Mouse (Mus musculus): ENCODE measurements around the gene Larp1. TPM values are rescaled to one million over a fixed set of nuclear protein-coding genes. Genes with fewer than 3 reads are reported as not detected.

Larp1 gene
- polyA plus RNA-seq, 1 experiment = 21.8 TPM

- Histone ChIP-seq H3K4me1 (ENCODE audit: control insufficient read depth, insufficient read depth, insufficient read length, low read length) (peaks cover 9% of the 10 kb centered on the region), H3K4me3 (ENCODE audit: insufficient read depth, low read depth, low read length) (peak overlapping the region; percentile 38), H3K27ac (replicated peaks; ENCODE audit: low read depth, low read length) (0 out of 2 replicates have a peak overlapping the region, but pooled peaks have one; percentile 30)
Observed at GRCm38 (mm10) chr11:58010930-58011329, 2.1 kb downstream of the Larp1 start.

DNA sequence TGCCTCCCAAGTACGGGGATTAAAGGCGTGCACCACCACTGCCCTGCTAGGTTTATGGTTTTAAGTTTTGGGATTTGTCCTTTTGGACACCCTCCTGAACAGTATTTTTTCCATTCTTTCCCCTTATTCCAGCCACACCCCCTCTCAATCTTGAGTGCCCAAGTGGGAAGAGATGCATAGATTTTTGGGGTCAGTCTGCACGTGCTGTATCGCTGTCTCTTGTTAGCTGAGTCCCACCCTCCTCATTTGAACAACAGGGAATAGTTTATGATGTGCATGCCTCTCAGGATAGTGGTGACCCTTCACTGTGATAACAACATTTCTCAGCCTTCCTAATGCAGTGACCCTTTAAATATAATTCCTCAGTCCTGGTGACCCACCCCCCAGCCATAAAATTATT lies 2.9 kb downstream of the Larp1 start:
- peaks cover 17% of the 10 kb centered on the region for H3K4me1 ChIP-seq (ENCODE audit: control insufficient read depth, insufficient read depth, insufficient read length, low read length)
- H3K27ac ChIP-seq (replicated peaks; ENCODE audit: low read depth, low read length) = no peak overlapping the region
- H3K4me3 ChIP-seq (ENCODE audit: insufficient read depth, low read depth, low read length) = no peak overlapping the region

GRCm38 (mm10) chr11:58012674-58013073 lies 3.8 kb downstream of the Larp1 start:
- Histone ChIP-seq H3K4me1 (ENCODE audit: control insufficient read depth, insufficient read depth, insufficient read length, low read length) (peaks cover 25% of the 10 kb centered on the region), H3K27ac (replicated peaks; ENCODE audit: low read depth, low read length) (no peak overlapping the region), H3K4me3 (ENCODE audit: insufficient read depth, low read depth, low read length) (no peak overlapping the region)

GRCm38 (mm10) chr11:58013100-58013499 lies 4.2 kb downstream of the Larp1 start:
- H3K27ac ChIP-seq (replicated peaks; ENCODE audit: low read depth, low read length) = no peak overlapping the region
- H3K4me1 ChIP-seq (ENCODE audit: control insufficient read depth, insufficient read depth, insufficient read length, low read length) = peaks cover 29% of the 10 kb centered on the region
- H3K4me3 ChIP-seq (ENCODE audit: insufficient read depth, low read depth, low read length) = no peak overlapping the region

DNA sequence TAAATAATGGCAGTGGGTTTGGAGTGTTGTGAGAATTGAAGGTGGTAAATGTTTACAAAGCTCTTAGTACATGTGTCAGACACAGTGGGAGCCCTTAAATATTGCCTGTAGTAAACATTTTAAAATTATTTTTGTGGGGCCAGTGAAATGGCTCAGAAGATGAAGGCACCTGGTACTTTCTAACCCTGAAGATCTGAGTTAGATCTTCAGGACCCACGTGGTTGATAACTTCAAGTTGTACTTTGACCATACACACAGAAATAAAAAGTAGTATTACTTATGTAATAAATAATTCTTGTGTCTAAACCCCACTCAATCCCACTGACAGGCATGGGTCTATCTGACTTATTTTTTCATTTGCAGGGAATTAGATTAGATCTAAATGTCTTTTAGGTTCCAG lies 5.7 kb downstream of the Larp1 start:
- H3K4me3 ChIP-seq (ENCODE audit: insufficient read depth, low read depth, low read length) = no peak overlapping the region
- peaks cover 34% of the 10 kb centered on the region for H3K4me1 ChIP-seq (ENCODE audit: control insufficient read depth, insufficient read depth, insufficient read length, low read length)
- H3K27ac ChIP-seq (replicated peaks; ENCODE audit: low read depth, low read length) = no peak overlapping the region

DNA sequence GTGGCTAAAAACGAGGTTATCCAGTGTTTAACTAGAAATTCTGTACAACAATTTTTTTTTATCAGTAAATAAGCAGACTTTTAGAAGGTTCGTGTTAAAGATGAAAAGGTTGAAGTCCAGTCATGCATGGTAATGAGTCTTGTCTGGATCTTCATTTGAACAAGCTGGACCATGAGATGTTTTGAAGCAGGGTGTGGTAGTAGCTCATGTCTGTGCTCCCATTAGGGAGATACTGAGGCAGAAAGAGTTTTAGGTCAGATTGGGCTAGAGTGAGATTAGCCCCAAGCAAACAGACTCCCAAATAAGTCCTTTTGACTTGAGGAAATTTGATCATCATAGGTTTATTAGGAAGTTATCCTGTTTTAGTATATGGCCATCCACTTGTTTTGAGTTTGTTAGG lies 6.5 kb downstream of the Larp1 start:
- Histone ChIP-seq H3K4me3 (ENCODE audit: insufficient read depth, low read depth, low read length) (no peak overlapping the region), H3K4me1 (ENCODE audit: control insufficient read depth, insufficient read depth, insufficient read length, low read length) (peaks cover 38% of the 10 kb centered on the region), H3K27ac (replicated peaks; ENCODE audit: low read depth, low read length) (no peak overlapping the region)

DNA sequence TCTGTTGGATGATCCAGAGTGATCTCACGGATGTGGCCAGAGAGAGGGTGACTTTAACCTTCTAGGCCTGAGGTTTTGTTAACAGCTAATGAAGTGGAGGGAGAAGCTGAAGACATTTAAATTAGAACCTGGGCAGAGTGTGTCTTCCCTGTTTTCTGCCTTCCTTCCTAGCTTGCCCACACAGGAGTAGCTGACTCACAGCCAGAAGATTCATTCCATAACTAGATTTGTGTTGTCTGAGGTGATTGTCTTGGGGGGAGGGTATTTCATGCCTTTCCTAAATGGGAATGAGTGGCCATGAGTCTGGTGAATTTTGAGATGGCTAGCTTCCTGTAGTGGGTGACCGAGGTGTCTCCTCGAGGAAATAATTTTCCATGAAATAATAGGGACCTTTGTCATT lies 7.5 kb downstream of the Larp1 start:
- no peak overlapping the region for H3K4me3 ChIP-seq (ENCODE audit: insufficient read depth, low read depth, low read length)
- peaks cover 46% of the 10 kb centered on the region for H3K4me1 ChIP-seq (ENCODE audit: control insufficient read depth, insufficient read depth, insufficient read length, low read length)
- no peak overlapping the region for H3K27ac ChIP-seq (replicated peaks; ENCODE audit: low read depth, low read length)

GRCm38 (mm10) chr11:58017422-58017821 lies 8.6 kb downstream of the Larp1 start:
- H3K27ac ChIP-seq (replicated peaks; ENCODE audit: low read depth, low read length) = no peak overlapping the region
- peaks cover 51% of the 10 kb centered on the region for H3K4me1 ChIP-seq (ENCODE audit: control insufficient read depth, insufficient read depth, insufficient read length, low read length)
- H3K4me3 ChIP-seq (ENCODE audit: insufficient read depth, low read depth, low read length) = no peak overlapping the region

- Histone ChIP-seq H3K4me3 (ENCODE audit: insufficient read depth, low read depth, low read length) (no peak overlapping the region), H3K4me1 (ENCODE audit: control insufficient read depth, insufficient read depth, insufficient read length, low read length) (peaks cover 51% of the 10 kb centered on the region), H3K27ac (replicated peaks; ENCODE audit: low read depth, low read length) (no peak overlapping the region)
Observed at GRCm38 (mm10) chr11:58018287-58018686, 9.4 kb downstream of the Larp1 start.

- H3K27ac ChIP-seq (replicated peaks; ENCODE audit: low read depth, low read length) = no peak overlapping the region
- peaks cover 51% of the 10 kb centered on the region for H3K4me1 ChIP-seq (ENCODE audit: control insufficient read depth, insufficient read depth, insufficient read length, low read length)
- H3K4me3 ChIP-seq (ENCODE audit: insufficient read depth, low read depth, low read length) = no peak overlapping the region
Observed at GRCm38 (mm10) chr11:58018701-58019100, 9.8 kb downstream of the Larp1 start.

- Histone ChIP-seq H3K27ac (replicated peaks; ENCODE audit: low read depth, low read length) (peak overlapping the region; percentile 71), H3K4me3 (ENCODE audit: insufficient read depth, low read depth, low read length) (no peak overlapping the region), H3K4me1 (ENCODE audit: control insufficient read depth, insufficient read depth, insufficient read length, low read length) (peaks cover 61% of the 10 kb centered on the region)
Observed at GRCm38 (mm10) chr11:58021095-58021494, 12.2 kb downstream of the Larp1 start.

GRCm38 (mm10) chr11:58021618-58022017 lies 12.8 kb downstream of the Larp1 start:
- peaks cover 57% of the 10 kb centered on the region for H3K4me1 ChIP-seq (ENCODE audit: control insufficient read depth, insufficient read depth, insufficient read length, low read length)
- peak overlapping the region; percentile 71 for H3K27ac ChIP-seq (replicated peaks; ENCODE audit: low read depth, low read length)
- H3K4me3 ChIP-seq (ENCODE audit: insufficient read depth, low read depth, low read length) = no peak overlapping the region

DNA sequence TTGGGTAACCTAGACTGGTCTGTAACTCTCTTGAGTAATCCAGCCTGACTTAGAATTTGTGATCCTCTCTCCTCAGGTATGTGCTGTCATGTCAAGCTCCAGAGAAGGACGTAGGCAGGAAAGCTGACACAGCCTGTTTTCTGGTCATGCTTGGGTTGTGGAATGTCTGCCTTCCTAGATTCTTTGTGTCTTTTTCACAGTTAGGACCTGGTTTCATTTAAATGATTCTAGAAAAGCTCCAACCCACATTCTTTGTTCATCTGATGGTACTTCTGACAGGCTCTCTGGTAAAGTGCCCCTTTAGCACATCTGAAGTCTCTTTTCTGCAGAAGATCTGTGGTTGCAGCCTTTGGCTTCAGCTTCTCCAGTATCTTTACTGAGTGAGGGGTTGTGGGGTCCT lies 15.4 kb downstream of the Larp1 start:
- Histone ChIP-seq H3K27ac (replicated peaks; ENCODE audit: low read depth, low read length) (no peak overlapping the region), H3K4me1 (ENCODE audit: control insufficient read depth, insufficient read depth, insufficient read length, low read length) (peaks cover 39% of the 10 kb centered on the region), H3K4me3 (ENCODE audit: insufficient read depth, low read depth, low read length) (no peak overlapping the region)

DNA sequence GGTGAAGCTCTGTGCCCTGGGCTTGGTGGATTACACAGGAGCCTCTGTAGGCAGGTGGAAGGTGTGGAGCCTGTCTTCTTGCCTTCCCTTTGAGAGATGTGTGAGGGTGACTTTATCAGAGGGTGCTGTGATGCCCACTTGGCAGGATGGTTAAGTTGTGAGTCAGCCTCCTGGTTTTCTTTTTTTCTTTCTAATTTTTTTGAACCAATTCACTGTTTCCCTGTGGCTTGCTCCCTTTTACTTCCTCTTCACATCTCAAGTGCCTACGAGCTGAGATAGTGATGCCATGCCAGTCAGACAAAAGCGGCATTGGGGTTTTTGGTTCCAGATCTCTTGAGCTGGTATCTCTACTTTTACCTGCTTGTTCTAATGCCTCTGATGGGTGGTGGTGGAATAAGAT lies 15.8 kb downstream of the Larp1 start:
- Histone ChIP-seq H3K27ac (replicated peaks; ENCODE audit: low read depth, low read length) (no peak overlapping the region), H3K4me1 (ENCODE audit: control insufficient read depth, insufficient read depth, insufficient read length, low read length) (peaks cover 39% of the 10 kb centered on the region), H3K4me3 (ENCODE audit: insufficient read depth, low read depth, low read length) (no peak overlapping the region)

DNA sequence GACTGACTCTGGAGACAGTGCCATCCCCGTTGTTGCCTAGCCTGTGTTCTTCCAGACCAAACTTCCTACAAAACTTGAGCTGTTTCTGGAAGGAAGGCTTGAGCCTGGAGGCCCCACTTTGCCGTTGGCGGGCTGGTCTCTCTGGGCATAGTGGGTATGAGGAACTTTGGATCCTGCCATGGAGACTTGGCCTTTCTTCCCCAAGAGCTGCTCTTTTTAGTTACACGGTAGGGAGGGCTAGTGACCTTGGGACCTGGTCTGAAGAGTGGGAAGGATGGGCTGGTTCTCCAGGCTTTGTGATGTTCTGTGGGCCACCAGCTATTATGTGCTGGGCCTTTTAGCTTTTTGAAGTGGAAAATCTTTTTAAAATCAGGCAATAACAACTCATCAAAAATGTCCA lies 17.0 kb downstream of the Larp1 start:
- H3K27ac ChIP-seq (replicated peaks; ENCODE audit: low read depth, low read length) = no peak overlapping the region
- H3K4me1 ChIP-seq (ENCODE audit: control insufficient read depth, insufficient read depth, insufficient read length, low read length) = peaks cover 35% of the 10 kb centered on the region
- H3K4me3 ChIP-seq (ENCODE audit: insufficient read depth, low read depth, low read length) = no peak overlapping the region

- H3K27ac ChIP-seq (replicated peaks; ENCODE audit: low read depth, low read length) = no peak overlapping the region
Observed at GRCm38 (mm10) chr11:58026337-58026736, 17.5 kb downstream of the Larp1 start.

DNA sequence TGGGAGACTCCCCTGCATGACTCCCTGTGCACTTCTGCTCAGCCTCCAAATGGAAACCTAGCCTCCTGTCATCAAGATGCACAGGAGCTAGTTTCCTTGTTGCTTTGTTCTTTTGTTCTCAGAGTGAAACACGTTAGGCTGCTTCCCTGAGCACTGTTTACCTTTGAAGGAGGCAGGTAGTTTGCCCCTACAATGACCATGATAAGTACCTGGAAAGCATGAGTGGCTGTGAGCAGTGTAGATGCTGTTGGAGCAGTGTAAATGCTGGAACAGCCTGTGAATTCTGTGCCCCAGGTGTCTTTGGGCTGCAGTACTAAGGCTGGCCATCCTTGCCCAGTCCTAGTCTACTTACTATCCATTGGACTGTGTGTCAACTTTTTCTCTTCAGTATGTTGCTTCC lies 18.0 kb downstream of the Larp1 start:
- H3K27ac ChIP-seq (replicated peaks; ENCODE audit: low read depth, low read length) = no peak overlapping the region
- no peak overlapping the region for H3K4me3 ChIP-seq (ENCODE audit: insufficient read depth, low read depth, low read length)
- peaks cover 28% of the 10 kb centered on the region for H3K4me1 ChIP-seq (ENCODE audit: control insufficient read depth, insufficient read depth, insufficient read length, low read length)

More at GRCm38 (mm10) chr11:58026337-58026736, 17.5 kb downstream of the Larp1 start:
- Histone ChIP-seq H3K4me3 (ENCODE audit: insufficient read depth, low read depth, low read length) (no peak overlapping the region), H3K4me1 (ENCODE audit: control insufficient read depth, insufficient read depth, insufficient read length, low read length) (peaks cover 31% of the 10 kb centered on the region)
